Mouse (Mus musculus) limb, embryonic 15.5 days (tissue): ENCODE data around the gene Kcnq2. TPM values are rescaled to one million over a fixed set of nuclear protein-coding genes. Genes with fewer than 3 reads are reported as not detected.
A peak's percentile ranks its signal among the peaks of the same experiment; 100 is the strongest.

Experiments
- ATAC-seq: fragments of 200-750 bp; cut with Nextera tagmentation; 2 replicates; pipeline ENCODE4 v1.8.0; 2017; ENCODE audit warnings: low read depth, moderate TSS enrichment; ENCODE audit not compliant: insufficient number of reproducible peaks, low FRiP score, low TSS enrichment
- H3K27ac ChIP-seq: fragments of 300-500 bp; sonication (generic); 2 replicates; pipeline ENCODE4 v1.5.1; 2015; ENCODE audit warnings: moderate library complexity, mild to moderate bottlenecking, inconsistent platforms
- H3K27me3 ChIP-seq: fragments of 300-500 bp; sonication (generic); 2 replicates; pipeline ENCODE4 v1.6.1; 2015; ENCODE audit warnings: inconsistent platforms
- H3K36me3 ChIP-seq: fragments of 300-500 bp; sonication (generic); 2 replicates; pipeline ENCODE4 v1.6.1; 2015; ENCODE audit warnings: inconsistent platforms
- H3K4me1 ChIP-seq: fragments of 300-500 bp; sonication (generic); 2 replicates; pipeline ENCODE4 v1.6.1; 2015; ENCODE audit warnings: inconsistent platforms
- H3K4me2 ChIP-seq: fragments of 300-500 bp; sonication (generic); 2 replicates; pipeline ENCODE4 v1.6.1; 2015; ENCODE audit warnings: mild to moderate bottlenecking, inconsistent platforms
- H3K4me3 ChIP-seq: fragments of 300-500 bp; sonication (generic); 2 replicates; pipeline ENCODE4 v1.5.1; 2015; ENCODE audit warnings: mild to moderate bottlenecking, inconsistent platforms
- H3K9ac ChIP-seq: fragments of 300-500 bp; sonication (generic); 2 replicates; pipeline ENCODE4 v1.6.1; 2015; ENCODE audit warnings: inconsistent platforms
- H3K9me3 ChIP-seq: fragments of 300-500 bp; sonication (generic); 2 replicates; pipeline ENCODE4 v1.6.1; 2016; ENCODE audit warnings: inconsistent platforms
- WGBS: fragments of 180-500 bp; shearing (Covaris S2); methylation state at CpG from one replicate; pipeline ENCODE4 v1.1.7; 2015; 5-methylcytosine and 5-hydroxymethylcytosine counted together
- polyA plus RNA-seq: library from polyadenylated mRNA; unstranded; fragments of >200 nt; fragmentation: Nextera tagmentation; extraction: Ambion mirVana; gene quantifications from 2 replicates; pipeline ENCODE4 v1.2.1, GENCODE M21; 2015

Kcnq2 gene
- 0.15 TPM in 1 of 2 replicates, not detected in the other for polyA plus RNA-seq

DNA sequence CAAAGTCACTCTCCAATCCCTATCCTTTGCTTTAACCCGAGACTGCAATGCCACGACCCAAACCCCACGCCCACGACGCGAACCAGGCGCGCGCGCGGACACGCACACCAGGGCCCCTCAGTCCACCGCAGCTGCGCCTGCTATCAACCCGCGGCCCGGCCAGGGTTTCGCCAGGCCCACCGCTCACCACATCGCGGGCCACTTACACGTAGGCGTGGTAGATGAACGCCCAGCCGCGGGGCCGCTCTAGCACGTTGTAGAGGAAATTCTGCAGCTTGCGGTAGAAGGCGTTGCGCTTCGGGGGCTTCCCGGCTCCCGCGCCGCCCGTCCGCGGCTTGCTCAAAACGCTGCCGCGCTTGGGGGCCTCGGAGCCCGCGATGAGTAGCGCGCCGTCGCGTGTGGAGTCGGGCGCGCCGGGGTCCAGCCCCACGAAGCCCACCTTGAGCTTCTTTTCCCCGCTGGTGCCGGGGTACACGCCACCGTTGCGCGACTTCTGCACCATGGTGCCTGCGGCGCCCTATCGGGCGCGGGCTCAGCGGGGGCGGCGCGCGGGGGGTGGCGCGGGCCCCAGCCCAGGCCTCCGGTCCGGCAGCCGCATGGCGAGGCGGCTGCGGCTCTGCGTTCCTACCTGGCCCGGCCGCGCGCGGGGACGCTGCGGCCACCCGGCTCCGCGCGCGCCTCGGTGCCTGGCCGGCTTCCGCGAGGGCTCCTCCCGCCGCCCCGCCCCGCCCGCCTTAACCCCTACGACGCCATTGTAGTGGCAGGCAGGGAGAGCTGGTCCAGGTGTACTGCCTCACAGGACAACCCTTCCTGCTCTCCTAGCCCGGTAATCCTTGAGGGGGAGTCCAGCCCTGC lies at the start of gene Kcnq2:
Gene Kcnq2, minus strand, starts transcription at position 710 of the 855 bp plus-strand sequence.
- Histone ChIP-seq H3K36me3 (no peaks in the 10 kb centered on the region), H3K9ac (no peak within 1 kb of the TSS), H3K27me3 (peaks cover 70% of the 10 kb centered on the region), H3K27ac (no peak within 1 kb of the TSS), H3K4me3 (peak within 1 kb of the TSS; percentile 43), H3K9me3 (no peaks in the 10 kb centered on the region), H3K4me2 (peak within 1 kb of the TSS; percentile 76), H3K4me1 (peaks cover 12% of the 10 kb centered on the region)
- ATAC-seq, result no peak
- under 1% methylated on average over 82 of the region's 104 CpGs for WGBS

DNA sequence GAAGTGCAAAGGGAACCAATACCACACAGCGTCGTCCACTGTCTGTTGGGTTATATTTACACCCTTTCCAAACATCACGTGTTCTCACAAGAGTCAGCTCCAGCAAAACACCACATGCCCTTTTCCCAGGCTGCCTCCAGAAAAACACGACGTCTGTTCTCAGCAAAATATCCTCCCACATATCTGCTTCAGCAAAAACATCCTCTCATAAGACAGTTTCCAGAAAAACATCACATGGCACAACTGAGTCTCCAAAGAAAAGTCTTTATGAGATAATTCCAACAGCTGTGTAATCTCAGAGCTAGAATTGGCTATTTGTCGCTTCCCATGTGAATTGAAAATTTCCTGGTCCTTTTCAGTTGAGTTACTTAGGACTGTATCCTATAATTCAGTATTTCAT lies 45.8 kb upstream of the Kcnq2 start:
- H3K27me3 ChIP-seq, result no peaks in the 10 kb centered on the region; the same call in 1 of the 2 replicates
- no peaks in the 10 kb centered on the region for H3K4me1 ChIP-seq
- H3K9me3 ChIP-seq, result no peaks in the 10 kb centered on the region
- H3K4me2 ChIP-seq, result no peak overlapping the region
- no peak for ATAC-seq
- WGBS, result 81% methylated on average over 6 of the region's 6 CpGs
- no peak overlapping the region for H3K27ac ChIP-seq
- H3K4me3 ChIP-seq, result no peak overlapping the region
- no peaks in the 10 kb centered on the region for H3K36me3 ChIP-seq
- no peak overlapping the region for H3K9ac ChIP-seq

DNA sequence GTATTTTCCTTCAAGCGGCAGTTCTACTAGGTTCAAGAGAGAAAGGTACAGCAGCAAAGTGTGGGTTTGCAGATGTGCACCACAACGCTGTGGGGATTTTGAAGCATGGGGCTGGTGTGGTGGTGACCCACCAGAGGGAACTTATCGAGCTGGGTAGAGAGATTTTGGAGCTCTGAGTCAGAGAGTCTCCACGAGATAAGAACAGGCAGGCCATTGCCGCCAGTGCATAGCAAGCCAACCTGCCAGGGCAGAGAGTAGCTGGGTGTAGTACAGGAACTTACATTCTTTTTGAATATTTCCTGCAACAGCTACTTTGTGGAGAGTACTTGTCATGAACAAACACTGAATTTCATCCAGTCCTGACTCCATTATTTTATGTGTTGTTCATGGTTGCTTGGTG lies 43.4 kb upstream of the Kcnq2 start:
- no peak overlapping the region for H3K4me2 ChIP-seq
- H3K4me3 ChIP-seq, result no peak overlapping the region
- ATAC-seq, result no peak
- H3K27ac ChIP-seq, result no peak overlapping the region
- no peak overlapping the region for H3K9ac ChIP-seq
- no peaks in the 10 kb centered on the region; the same call in 1 of the 2 replicates for H3K27me3 ChIP-seq
- H3K4me1 ChIP-seq, result no peaks in the 10 kb centered on the region
- H3K9me3 ChIP-seq, result no peaks in the 10 kb centered on the region
- H3K36me3 ChIP-seq, result no peaks in the 10 kb centered on the region
- 88% methylated on average over 5 of the region's 5 CpGs for WGBS

DNA sequence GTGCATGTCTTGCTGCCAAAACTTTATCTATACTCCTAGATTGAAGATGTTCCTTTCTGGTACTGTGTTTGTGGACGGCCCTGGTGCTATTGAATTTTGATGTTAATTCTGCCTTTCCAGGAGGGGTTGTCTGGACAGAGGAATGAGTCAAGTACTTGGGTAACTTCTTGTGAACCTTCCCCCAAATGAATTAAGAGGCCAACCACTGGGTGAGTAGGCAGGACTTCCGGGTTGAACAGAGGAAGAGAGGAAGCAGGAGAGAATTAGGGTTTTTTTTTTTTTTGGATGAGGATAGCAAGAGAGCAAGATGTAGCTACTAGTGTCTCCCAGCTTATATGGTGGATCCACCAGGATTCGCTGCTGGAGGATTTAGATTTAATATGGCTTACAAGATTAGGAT lies 42.9 kb upstream of the Kcnq2 start:
- Histone ChIP-seq H3K36me3 (no peaks in the 10 kb centered on the region), H3K4me2 (no peak overlapping the region), H3K27ac (no peak overlapping the region), H3K27me3 (no peaks in the 10 kb centered on the region; the same call in 1 of the 2 replicates), H3K4me1 (no peaks in the 10 kb centered on the region), H3K9me3 (no peaks in the 10 kb centered on the region), H3K9ac (no peak overlapping the region), H3K4me3 (no peak overlapping the region)
- WGBS, result 79% methylated on average over 3 of the region's 3 CpGs
- ATAC-seq, result no peak

DNA sequence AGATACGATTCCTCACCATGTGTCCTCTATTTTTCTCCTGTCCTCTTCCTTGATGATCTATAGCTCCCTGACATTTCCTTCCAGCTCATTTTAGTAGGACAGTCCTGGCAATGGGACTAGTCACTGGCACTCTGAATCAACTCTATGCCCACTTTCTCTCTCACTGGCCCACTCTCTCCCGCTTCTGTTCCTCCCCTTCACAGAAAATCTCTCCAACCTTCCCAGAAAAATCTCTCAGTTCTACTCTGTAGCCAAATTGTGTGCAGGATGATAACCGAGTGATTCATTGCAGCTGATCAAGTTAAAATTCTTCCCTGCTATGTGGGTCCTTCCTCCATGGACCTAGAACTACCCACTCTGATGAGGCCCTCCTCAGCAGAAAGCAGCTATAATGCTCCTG lies 39.5 kb upstream of the Kcnq2 start:
- Histone ChIP-seq H3K9ac (no peak overlapping the region), H3K4me2 (no peak overlapping the region), H3K27ac (no peak overlapping the region), H3K4me1 (no peaks in the 10 kb centered on the region), H3K9me3 (no peaks in the 10 kb centered on the region), H3K4me3 (no peak overlapping the region), H3K27me3 (no peaks in the 10 kb centered on the region), H3K36me3 (no peaks in the 10 kb centered on the region)
- 79% methylated on average over 3 of the region's 3 CpGs for WGBS
- no peak for ATAC-seq

DNA sequence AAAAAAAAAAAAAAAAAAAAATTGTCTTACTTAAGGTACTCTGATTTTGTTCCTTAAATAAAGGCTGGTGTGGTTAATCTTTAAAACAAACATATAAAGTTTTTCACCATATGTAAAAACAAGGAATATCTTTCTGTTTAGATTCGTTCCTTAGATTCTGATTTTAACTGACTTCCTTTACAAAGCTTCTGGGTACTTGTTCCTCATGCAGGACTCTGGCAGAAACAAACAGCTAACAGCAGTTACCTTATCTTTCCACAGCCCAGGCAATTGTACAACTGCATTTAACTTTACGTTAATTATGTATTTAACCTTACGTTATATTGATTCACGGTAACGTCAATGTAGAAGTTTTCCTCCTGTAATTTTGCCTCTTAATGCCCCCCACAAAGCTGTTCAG lies 31.4 kb upstream of the Kcnq2 start:
- H3K36me3 ChIP-seq, result no peaks in the 10 kb centered on the region
- no peak overlapping the region for H3K9ac ChIP-seq
- H3K4me1 ChIP-seq, result no peaks in the 10 kb centered on the region
- H3K27me3 ChIP-seq, result peaks cover 12% of the 10 kb centered on the region; the same call in 1 of the 2 replicates
- 75% methylated on average over 5 of the region's 5 CpGs for WGBS
- no peak overlapping the region for H3K4me2 ChIP-seq
- H3K4me3 ChIP-seq, result no peak overlapping the region
- H3K9me3 ChIP-seq, result no peaks in the 10 kb centered on the region
- no peak overlapping the region for H3K27ac ChIP-seq
- ATAC-seq, result no peak

DNA sequence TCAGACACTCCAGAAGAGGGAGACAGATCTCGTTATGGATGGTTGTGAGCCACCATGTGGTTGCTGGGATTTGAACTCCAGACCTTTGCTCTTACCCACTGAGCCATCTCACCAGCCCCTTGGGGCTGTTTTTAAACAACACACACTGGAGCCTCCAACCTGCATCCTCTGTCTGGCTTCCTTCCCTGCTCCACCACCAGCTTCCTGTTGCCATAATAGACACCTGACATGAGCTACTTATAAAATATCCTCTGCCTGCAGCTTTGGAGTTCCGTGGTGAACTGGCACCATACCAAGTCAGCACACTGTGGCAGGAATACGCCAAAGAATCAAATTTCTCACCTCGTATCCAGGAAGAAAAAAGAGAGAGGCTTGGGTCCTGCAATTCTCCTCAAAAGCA lies 25.7 kb upstream of the Kcnq2 start:
- no peaks in the 10 kb centered on the region for H3K36me3 ChIP-seq
- WGBS, result 38% methylated on average over 4 of the region's 4 CpGs

DNA sequence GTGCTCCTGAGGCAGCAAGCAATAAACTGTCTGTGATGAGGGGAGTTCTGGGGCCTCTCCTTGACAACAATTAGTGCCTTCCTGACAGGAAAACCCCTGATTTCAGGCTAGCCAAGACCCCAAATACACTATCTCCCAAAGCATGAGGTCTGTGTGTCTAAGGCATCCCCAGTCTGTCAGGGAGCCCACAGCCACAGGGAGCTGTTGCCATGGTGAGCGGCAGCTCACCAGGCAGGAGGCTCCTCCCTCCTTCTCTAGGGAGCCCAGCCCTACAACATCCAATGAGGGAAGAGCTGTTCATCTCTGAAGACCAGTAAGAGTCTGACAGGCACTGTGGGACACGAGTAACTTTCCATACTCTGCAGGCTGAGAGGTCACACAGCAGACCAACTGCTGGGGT lies 24.7 kb upstream of the Kcnq2 start:
- Histone ChIP-seq H3K4me3 (no peak overlapping the region), H3K27me3 (peaks cover 47% of the 10 kb centered on the region), H3K4me1 (peaks cover 9% of the 10 kb centered on the region; the same call in 1 of the 2 replicates), H3K9me3 (no peaks in the 10 kb centered on the region), H3K27ac (no peak overlapping the region), H3K9ac (no peak overlapping the region), H3K4me2 (no peak overlapping the region), H3K36me3 (no peaks in the 10 kb centered on the region)
- no peak for ATAC-seq
- 4% methylated on average over 2 of the region's 2 CpGs for WGBS

More for the DNA sequence above, 25.7 kb upstream of the Kcnq2 start:
- Histone ChIP-seq H3K9ac (no peak overlapping the region), H3K27me3 (peaks cover 41% of the 10 kb centered on the region), H3K9me3 (no peaks in the 10 kb centered on the region), H3K4me1 (peaks cover 9% of the 10 kb centered on the region; the same call in 1 of the 2 replicates), H3K4me2 (no peak overlapping the region), H3K4me3 (no peak overlapping the region), H3K27ac (no peak overlapping the region)
- ATAC-seq, result no peak

DNA sequence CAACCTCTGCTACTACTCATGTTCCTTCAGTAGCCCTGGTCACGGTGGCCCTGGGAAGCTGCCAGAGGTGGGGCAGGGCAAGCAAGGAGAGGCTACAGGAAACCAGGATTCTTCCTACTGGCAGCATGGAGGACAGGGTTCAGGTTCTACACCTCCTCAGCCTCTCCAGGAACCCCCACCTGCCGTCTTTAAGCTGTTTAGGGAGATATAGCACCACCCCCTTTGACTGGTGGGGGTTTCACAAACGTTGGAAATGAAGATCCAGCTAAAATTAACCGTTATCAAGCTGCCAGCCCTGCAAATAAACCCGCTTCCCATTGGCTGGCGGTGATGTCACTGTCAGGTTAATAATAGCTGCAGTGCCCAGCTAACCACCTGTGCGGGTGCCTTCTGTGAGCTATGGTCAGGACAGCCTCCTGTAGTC lies 24.0 kb upstream of the Kcnq2 start:
- H3K36me3 ChIP-seq, result no peaks in the 10 kb centered on the region
- H3K27ac ChIP-seq, result no peak overlapping the region
- no peak overlapping the region for H3K4me3 ChIP-seq
- ATAC-seq, result no peak
- peaks cover 53% of the 10 kb centered on the region for H3K27me3 ChIP-seq
- WGBS, result 53% methylated on average over 7 of the region's 7 CpGs
- H3K9ac ChIP-seq, result no peak overlapping the region
- H3K4me1 ChIP-seq, result peaks cover 9% of the 10 kb centered on the region; the same call in 1 of the 2 replicates
- H3K4me2 ChIP-seq, result no peak overlapping the region
- no peaks in the 10 kb centered on the region for H3K9me3 ChIP-seq

DNA sequence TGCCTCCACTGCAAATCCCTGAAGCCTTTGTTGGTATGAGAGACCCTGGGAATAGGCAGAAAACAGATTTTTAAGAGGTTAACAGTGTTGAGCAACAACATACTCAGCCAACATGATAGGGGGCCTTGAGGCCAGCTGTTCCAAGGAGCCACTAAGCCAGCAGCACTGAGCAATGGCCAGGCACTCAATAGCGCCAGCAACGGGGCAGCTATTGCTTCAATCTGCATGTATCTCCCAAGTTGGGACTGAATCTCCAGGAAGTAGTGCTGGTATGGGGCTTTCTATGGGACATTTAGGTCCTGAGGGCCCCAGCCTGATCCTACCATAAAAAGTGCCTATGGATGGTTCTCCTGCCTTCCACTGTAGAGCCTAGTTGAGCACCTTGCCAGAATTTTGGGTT lies 23.4 kb upstream of the Kcnq2 start:
- 92% methylated on average over 2 of the region's 2 CpGs for WGBS
- H3K4me3 ChIP-seq, result no peak overlapping the region

DNA sequence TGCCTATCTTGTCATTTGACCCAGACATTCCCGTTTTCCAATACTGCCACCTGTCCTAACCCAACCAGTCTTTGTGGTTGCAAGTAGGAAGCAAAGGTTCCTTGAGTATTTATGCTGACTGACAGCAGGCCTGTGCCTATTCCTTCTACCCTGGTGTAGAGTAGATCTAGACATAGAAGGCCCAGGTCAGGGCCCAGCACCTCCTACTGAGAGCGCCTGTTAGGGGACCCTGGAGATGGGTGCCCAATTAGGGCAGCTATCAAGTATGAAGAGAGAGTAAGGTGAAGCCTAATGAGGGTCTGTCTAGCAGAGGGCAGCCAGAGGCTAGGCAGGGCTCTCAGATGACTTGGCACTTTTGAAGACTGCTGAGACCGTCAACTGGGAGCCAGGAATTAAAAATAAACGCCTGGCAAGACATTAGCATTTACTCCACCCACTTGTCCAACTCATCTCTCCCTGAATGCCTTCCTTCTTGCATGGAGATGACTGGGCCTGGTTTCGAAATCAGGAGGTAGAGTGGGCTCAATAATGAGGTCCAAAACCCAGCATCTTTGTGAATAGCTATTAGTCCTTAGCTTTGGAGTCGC lies 22.7 kb upstream of the Kcnq2 start:
- H3K4me3 ChIP-seq, result no peak overlapping the region
- no peak overlapping the region for H3K27ac ChIP-seq
- H3K4me2 ChIP-seq, result no peak overlapping the region
- H3K36me3 ChIP-seq, result no peaks in the 10 kb centered on the region
- 76% methylated on average over 6 of the region's 6 CpGs for WGBS
- peaks cover 57% of the 10 kb centered on the region for H3K27me3 ChIP-seq
- no peaks in the 10 kb centered on the region for H3K9me3 ChIP-seq
- H3K9ac ChIP-seq, result no peak overlapping the region
- ATAC-seq, result no peak
- H3K4me1 ChIP-seq, result peaks cover 9% of the 10 kb centered on the region; the same call in 1 of the 2 replicates

More for the DNA sequence above, 23.4 kb upstream of the Kcnq2 start:
- no peak for ATAC-seq
- Histone ChIP-seq H3K36me3 (no peaks in the 10 kb centered on the region), H3K4me1 (peaks cover 9% of the 10 kb centered on the region; the same call in 1 of the 2 replicates), H3K9me3 (no peaks in the 10 kb centered on the region), H3K27me3 (peaks cover 54% of the 10 kb centered on the region), H3K27ac (no peak overlapping the region), H3K9ac (no peak overlapping the region), H3K4me2 (no peak overlapping the region)

DNA sequence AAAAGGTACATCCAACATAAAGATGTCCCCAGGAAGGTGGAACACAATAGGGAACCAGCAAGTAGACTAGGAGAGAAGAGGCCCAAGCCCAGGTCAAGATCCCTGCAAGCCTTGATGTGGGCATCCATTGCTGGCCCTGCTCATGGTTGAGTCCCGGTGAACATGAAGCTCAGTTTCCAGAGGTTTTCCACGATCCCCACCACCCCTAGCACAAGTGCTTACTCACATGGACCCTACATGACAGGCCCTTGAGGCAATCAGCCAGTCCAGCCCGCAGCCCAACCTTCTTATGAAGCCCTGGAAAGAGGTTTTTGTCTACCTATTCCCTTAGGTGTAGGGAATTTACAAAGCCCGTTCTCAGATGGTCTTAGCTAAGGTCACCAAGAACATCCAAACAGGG lies 22.1 kb upstream of the Kcnq2 start:
- no peaks in the 10 kb centered on the region for H3K36me3 ChIP-seq
- H3K9me3 ChIP-seq, result no peaks in the 10 kb centered on the region
- H3K27ac ChIP-seq, result no peak overlapping the region
- peaks cover 62% of the 10 kb centered on the region for H3K27me3 ChIP-seq
- 76% methylated on average over 4 of the region's 4 CpGs for WGBS
- peaks cover 9% of the 10 kb centered on the region; the same call in 1 of the 2 replicates for H3K4me1 ChIP-seq
- ATAC-seq, result no peak
- no peak overlapping the region; the same call in 1 of the 2 replicates for H3K4me2 ChIP-seq
- H3K4me3 ChIP-seq, result peak overlapping the region; percentile 25; the same call in 1 of the 2 replicates
- no peak overlapping the region for H3K9ac ChIP-seq
